Mouse (Mus musculus): ENCODE data around the gene Agr3. TPM values are rescaled to one million over a fixed set of nuclear protein-coding genes. Genes with fewer than 3 reads are reported as not detected.

Agr3 gene
- polyA plus RNA-seq, 1 experiment from 2014 or later: not detected

DNA sequence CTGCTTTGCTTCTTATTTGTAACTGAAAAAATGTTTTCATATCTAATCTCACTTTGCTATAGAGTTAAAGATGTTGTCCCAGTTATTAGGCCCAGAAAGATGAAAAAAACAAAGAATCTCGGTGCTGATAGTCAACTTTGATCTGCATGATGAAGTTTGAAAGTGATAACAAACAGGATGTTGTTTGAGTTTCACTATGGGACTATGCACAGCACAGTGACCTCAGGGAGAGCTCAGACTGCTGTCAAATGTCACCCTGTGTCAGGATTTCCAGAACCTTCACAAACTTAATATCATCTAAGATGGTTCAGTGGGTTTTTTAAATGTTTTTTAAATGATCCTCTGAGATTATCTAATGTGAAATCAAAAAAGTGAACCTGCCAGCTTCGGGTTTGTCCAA lies 2.4 kb downstream of the Agr3 start:
- ATAC-seq (ENCODE audit: insufficient number of reproducible peaks, insufficient read depth, low FRiP score, low TSS enrichment, low read depth): no peak
- H3K9me3 ChIP-seq: no peaks in the 10 kb centered on the region
- no peak overlapping the region for H3K9ac ChIP-seq (replicated peaks)
- 78% methylated on average over 2 of the region's 2 CpGs for WGBS
- no peak overlapping the region for H3K27ac ChIP-seq
- H3K36me3 ChIP-seq: no peaks in the 10 kb centered on the region
- no peak overlapping the region for H3K4me3 ChIP-seq (replicated peaks)
- H3K27me3 ChIP-seq: no peaks in the 10 kb centered on the region
- H3K4me1 ChIP-seq (replicated peaks): no peaks in the 10 kb centered on the region
- no peak overlapping the region for H3K4me2 ChIP-seq

DNA sequence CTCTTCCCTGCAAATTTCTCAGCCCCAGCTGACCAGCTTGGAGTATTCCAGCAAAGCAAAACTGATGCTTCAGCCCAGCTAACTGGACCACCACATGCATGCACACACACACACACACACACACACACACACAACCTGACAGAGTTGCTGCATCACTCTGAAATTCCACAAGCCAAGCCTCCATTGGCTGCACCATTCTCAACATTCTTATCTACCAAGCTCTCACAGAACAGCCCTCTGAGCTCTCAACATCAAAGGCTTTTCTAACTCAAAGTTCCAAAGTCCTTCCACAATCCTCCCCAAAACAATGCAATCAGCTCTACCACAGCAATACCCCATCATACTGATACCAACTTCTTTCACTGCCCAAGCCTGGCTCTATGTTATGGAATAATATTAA lies 7.4 kb downstream of the Agr3 start:
- H3K4me1 ChIP-seq (replicated peaks): no peaks in the 10 kb centered on the region
- no peak overlapping the region for H3K4me2 ChIP-seq
- no peaks in the 10 kb centered on the region for H3K27me3 ChIP-seq
- H3K9ac ChIP-seq (replicated peaks): no peak overlapping the region
- H3K4me3 ChIP-seq (replicated peaks): no peak overlapping the region
- no peaks in the 10 kb centered on the region for H3K36me3 ChIP-seq
- ATAC-seq (ENCODE audit: insufficient number of reproducible peaks, insufficient read depth, low FRiP score, low TSS enrichment, low read depth): no peak
- H3K27ac ChIP-seq: no peak overlapping the region
- H3K9me3 ChIP-seq: no peaks in the 10 kb centered on the region

DNA sequence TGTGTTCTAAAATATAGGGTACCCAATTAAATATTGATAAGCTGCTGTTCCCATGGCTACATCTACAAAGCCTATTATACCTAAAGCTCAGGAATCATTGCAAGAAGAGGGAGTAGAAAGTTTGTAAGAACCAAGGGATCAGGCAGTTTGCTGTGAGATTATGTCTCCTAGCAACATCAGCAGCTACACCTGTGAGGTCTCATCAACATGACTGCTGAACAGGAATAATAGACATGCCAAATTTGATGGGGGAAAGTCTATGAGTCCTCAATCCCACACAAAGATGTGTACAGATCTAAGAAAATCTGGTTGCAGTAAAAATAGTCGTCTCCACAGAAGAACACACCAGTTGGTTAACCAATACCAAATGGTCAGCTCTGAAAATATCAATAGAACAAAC lies 26.3 kb downstream of the Agr3 start:
- H3K9me3 ChIP-seq: no peaks in the 10 kb centered on the region
- H3K27me3 ChIP-seq: no peaks in the 10 kb centered on the region
- ATAC-seq (ENCODE audit: insufficient number of reproducible peaks, insufficient read depth, low FRiP score, low TSS enrichment, low read depth): no peak
- no peak overlapping the region for H3K4me2 ChIP-seq
- H3K36me3 ChIP-seq: no peaks in the 10 kb centered on the region
- no peak overlapping the region for H3K4me3 ChIP-seq (replicated peaks)
- WGBS: 51% methylated on average over 1 of the region's 1 CpGs
- H3K27ac ChIP-seq: no peak overlapping the region
- H3K9ac ChIP-seq (replicated peaks): no peak overlapping the region
- no peaks in the 10 kb centered on the region for H3K4me1 ChIP-seq (replicated peaks)

DNA sequence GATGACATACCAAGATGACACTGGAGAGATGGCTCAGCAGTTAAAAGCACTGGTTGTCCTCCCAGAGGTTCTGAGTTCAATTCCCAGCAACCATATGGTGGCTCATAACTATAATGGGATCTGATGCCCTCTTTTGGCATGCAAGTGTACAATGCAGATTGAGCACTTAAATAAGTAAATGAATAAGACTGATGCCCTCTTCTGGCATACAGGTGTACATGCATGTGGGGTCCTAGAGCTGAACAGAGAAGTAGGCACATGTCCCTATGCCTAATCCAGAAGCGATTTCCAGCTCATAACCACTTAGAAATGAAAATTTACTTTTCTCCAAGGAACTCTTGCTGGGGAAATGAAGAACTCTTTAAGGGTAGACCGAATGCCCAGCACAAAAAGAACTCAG lies 31.8 kb downstream of the Agr3 start:
- Histone ChIP-seq H3K4me1 (replicated peaks) (no peaks in the 10 kb centered on the region), H3K9ac (replicated peaks) (no peak overlapping the region), H3K4me3 (replicated peaks) (no peak overlapping the region), H3K36me3 (no peaks in the 10 kb centered on the region), H3K4me2 (no peak overlapping the region), H3K27ac (no peak overlapping the region), H3K9me3 (no peaks in the 10 kb centered on the region), H3K27me3 (no peaks in the 10 kb centered on the region)
- no peak for ATAC-seq (ENCODE audit: insufficient number of reproducible peaks, insufficient read depth, low FRiP score, low TSS enrichment, low read depth)
- 84% methylated on average over 2 of the region's 2 CpGs for WGBS

DNA sequence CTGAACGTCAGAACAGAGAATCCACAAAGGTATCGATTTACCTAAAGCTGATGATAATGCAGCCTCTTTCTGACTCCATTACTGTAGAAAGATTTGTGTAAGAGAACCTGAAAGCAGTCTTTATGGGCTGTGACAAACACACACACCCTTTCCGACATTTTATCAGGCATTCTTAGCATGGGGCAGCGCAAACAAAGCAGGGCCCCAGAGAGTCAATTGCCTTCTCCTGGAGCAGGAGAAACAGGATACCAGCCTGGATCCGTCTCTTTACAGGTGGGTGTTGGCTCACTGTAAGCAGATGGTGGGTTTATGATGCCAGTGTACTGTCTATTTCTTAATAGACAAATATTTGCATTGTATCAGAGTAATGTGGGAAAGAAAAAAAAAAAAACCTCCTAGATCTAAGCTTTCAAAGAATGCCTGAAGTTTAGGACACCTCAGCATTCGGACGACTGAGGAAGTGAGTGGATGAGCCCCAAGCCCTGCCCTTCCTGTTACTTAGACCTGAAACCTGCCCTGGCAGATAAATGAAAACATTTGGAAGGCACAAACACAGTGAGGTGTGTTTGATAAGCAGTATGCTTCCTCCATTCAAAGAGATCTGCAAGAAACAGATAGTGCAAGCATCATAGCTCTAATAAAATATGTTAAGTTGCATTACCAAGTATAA lies 40.8 kb downstream of the Agr3 start:
- ATAC-seq (ENCODE audit: insufficient number of reproducible peaks, insufficient read depth, low FRiP score, low TSS enrichment, low read depth): no peak
- no peaks in the 10 kb centered on the region for H3K27me3 ChIP-seq

DNA sequence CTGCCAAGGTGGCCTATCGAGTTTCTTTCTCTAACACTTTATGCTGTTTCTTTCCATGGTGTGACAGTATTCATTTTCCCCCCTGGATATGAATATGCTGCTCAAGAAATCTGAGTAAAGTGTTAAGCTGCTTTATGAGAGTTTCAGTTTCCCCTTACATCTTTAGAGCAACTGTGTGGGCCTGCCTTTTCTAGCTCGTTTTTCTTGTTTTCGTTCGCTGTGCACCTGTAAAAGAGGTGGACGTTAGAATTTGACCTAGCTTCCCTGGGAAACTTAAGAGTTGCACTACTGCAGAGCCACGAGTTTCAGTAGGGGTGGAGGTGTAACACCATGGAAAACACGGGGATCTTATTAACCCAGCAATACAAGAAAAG lies 41.3 kb downstream of the Agr3 start:
- WGBS: 59% methylated on average over 7 of the region's 7 CpGs
- no peak overlapping the region for H3K9ac ChIP-seq (replicated peaks)

More for the DNA sequence above, 40.8 kb downstream of the Agr3 start:
- Histone ChIP-seq H3K9me3 (no peaks in the 10 kb centered on the region), H3K36me3 (no peaks in the 10 kb centered on the region), H3K9ac (replicated peaks) (no peak overlapping the region), H3K4me3 (replicated peaks) (no peak overlapping the region), H3K4me1 (replicated peaks) (no peaks in the 10 kb centered on the region), H3K27ac (no peak overlapping the region), H3K4me2 (no peak overlapping the region)
- WGBS: 55% methylated on average over 7 of the region's 7 CpGs

DNA sequence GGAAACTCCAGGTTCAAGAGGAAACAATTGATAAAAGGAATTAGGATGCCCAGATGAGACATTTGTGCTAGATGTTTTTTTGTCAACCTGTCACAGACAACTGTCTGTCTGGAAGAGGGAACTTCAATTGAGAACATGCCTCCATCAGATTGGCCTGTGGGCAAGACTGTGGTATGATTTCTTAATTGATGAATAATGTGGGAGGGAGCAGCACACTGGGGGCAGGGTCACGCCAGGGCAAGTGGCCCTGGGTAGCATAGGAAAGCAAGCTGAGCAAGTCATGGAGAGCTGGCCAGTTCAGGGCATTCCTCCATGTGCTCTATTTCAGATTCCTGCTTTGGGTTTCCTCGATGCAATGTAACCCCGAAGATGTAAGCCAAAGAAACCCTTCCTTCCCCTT lies 50.5 kb downstream of the Agr3 start:
- Histone ChIP-seq H3K4me3 (replicated peaks) (no peak overlapping the region), H3K36me3 (no peaks in the 10 kb centered on the region), H3K9me3 (no peaks in the 10 kb centered on the region), H3K27me3 (no peaks in the 10 kb centered on the region), H3K4me2 (no peak overlapping the region), H3K4me1 (replicated peaks) (no peaks in the 10 kb centered on the region), H3K9ac (replicated peaks) (no peak overlapping the region), H3K27ac (no peak overlapping the region)
- 73% methylated on average over 3 of the region's 3 CpGs for WGBS
- no peak for ATAC-seq (ENCODE audit: insufficient number of reproducible peaks, insufficient read depth, low FRiP score, low TSS enrichment, low read depth)

More for the DNA sequence above, 41.3 kb downstream of the Agr3 start:
- H3K36me3 ChIP-seq: no peaks in the 10 kb centered on the region
- no peaks in the 10 kb centered on the region for H3K4me1 ChIP-seq (replicated peaks)
- H3K4me3 ChIP-seq (replicated peaks): no peak overlapping the region
- no peak overlapping the region for H3K4me2 ChIP-seq
- no peak overlapping the region for H3K27ac ChIP-seq
- H3K27me3 ChIP-seq: no peaks in the 10 kb centered on the region
- ATAC-seq (ENCODE audit: insufficient number of reproducible peaks, insufficient read depth, low FRiP score, low TSS enrichment, low read depth): no peak
- no peaks in the 10 kb centered on the region for H3K9me3 ChIP-seq

DNA sequence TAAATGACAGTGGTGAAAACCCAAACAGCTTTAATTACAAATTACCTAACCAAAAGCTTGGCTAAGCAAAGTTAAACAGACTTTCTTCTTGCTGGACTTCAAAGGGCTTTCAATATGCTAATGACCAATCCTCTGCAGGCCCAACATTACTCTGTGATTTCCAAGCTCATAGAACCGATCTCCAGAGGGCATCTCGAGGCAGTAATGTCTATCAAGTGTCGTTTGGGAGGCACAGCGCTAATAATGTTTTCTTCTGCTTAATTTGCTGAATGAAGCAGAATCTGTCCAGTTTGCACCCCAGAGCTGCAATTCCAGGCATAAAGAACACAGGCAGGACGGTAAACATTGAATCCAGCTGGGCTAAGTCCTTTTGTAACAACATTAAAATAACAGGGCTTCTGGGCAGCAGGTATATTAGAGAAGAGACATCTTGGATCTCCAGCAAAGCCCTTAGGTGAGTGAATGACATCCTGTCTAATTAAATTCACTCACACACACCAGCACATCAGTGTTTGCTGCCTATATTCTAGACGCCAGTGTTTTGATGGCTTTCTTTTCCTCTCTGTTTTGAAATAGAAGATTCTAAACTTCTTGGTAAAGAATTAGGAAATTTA lies 52.3 kb downstream of the Agr3 start:
- WGBS: 25% methylated on average over 6 of the region's 6 CpGs

DNA sequence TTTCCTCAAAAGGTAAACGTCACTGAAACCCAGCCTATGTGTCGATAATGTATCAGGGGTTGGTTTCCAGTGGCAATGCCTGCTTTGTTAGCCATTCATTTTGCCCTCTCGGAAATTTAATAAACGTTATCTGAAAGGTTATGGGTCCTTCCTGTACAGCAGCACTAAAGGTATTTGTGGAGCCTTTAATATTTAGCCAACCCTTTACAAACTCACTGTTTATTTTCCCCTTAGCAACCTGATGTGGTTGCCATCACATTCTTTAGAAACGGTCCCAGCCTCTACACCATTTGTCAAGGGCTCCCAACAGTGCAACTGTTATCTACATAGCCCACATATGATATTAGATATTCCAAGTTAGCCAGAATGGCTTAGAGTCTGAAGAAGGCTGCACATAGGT lies 54.2 kb downstream of the Agr3 start:
- Histone ChIP-seq H3K9me3 (no peaks in the 10 kb centered on the region), H3K27me3 (no peaks in the 10 kb centered on the region), H3K27ac (no peak overlapping the region), H3K9ac (replicated peaks) (no peak overlapping the region), H3K4me2 (no peak overlapping the region), H3K4me3 (replicated peaks) (no peak overlapping the region), H3K4me1 (replicated peaks) (peaks cover 8% of the 10 kb centered on the region), H3K36me3 (no peaks in the 10 kb centered on the region)
- no peak for ATAC-seq (ENCODE audit: insufficient number of reproducible peaks, insufficient read depth, low FRiP score, low TSS enrichment, low read depth)
- WGBS: 78% methylated on average over 5 of the region's 5 CpGs

More for the DNA sequence above, 52.3 kb downstream of the Agr3 start:
- H3K9me3 ChIP-seq: no peaks in the 10 kb centered on the region
- H3K4me1 ChIP-seq (replicated peaks): no peaks in the 10 kb centered on the region; the same call in 1 of the 2 replicates
- H3K9ac ChIP-seq (replicated peaks): no peak overlapping the region
- no peak overlapping the region for H3K27ac ChIP-seq
- H3K27me3 ChIP-seq: no peaks in the 10 kb centered on the region
- ATAC-seq (ENCODE audit: insufficient number of reproducible peaks, insufficient read depth, low FRiP score, low TSS enrichment, low read depth): no peak
- no peaks in the 10 kb centered on the region for H3K36me3 ChIP-seq
- no peak overlapping the region for H3K4me3 ChIP-seq (replicated peaks)
- no peak overlapping the region for H3K4me2 ChIP-seq

DNA sequence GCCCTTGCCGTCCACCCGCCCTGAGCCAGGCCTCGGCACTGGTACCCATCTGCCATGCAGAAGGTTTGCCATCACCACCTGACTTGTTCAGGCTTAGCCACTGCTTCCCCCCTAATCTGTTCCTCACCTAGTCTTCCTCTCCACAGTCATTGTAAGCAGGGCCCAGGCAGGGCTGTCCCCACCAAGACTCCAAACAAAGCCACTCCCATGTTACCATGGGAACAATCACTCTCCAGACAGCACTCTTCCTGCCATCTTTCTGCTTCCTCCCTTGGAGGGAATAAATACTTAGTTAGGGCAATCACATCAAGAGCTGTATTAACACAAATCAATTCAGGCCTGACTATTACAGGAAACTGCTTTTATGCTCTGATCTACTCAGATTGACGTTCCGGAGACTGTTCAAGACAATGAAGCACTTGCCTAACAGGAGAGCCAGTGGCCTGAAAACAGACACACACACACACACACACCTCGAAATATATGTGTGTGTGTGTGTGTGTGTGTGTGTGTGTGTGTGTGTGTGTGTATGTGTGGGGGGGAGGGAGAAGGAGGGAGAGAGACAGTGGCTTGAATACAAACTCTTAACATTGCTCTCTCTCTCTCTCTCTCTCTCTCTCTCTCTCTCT lies 56.4 kb downstream of the Agr3 start:
- ATAC-seq (ENCODE audit: insufficient number of reproducible peaks, insufficient read depth, low FRiP score, low TSS enrichment, low read depth): no peak
- 70% methylated on average over 6 of the region's 6 CpGs for WGBS

DNA sequence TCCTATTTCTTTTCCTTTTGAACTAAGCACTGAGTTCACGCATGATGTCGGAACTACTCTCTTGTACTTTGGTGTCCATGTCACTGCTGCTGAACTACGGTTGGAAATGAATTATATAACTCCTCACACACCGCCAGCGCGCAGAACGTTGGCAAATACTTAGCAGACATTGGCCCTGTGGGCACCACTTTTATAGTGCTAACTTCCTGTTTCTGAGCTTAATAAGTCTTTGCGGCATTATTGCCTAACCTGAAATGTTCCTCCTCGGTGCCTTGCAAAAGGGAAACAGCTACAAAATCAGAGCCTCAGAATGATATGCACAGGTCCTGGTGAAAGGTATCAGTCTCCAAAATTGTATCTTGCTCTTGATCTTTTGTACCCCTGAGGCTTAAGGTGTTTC lies 58.1 kb downstream of the Agr3 start:
- WGBS: 70% methylated on average over 9 of the region's 9 CpGs
- no peaks in the 10 kb centered on the region for H3K27me3 ChIP-seq
- no peak for ATAC-seq (ENCODE audit: insufficient number of reproducible peaks, insufficient read depth, low FRiP score, low TSS enrichment, low read depth)
- peaks cover 8% of the 10 kb centered on the region for H3K4me1 ChIP-seq (replicated peaks)
- H3K4me3 ChIP-seq (replicated peaks): no peak overlapping the region
- H3K36me3 ChIP-seq: no peaks in the 10 kb centered on the region
- H3K9ac ChIP-seq (replicated peaks): no peak overlapping the region
- no peaks in the 10 kb centered on the region for H3K9me3 ChIP-seq
- no peak overlapping the region for H3K27ac ChIP-seq
- no peak overlapping the region for H3K4me2 ChIP-seq

More for the DNA sequence above, 56.4 kb downstream of the Agr3 start:
- H3K36me3 ChIP-seq: no peaks in the 10 kb centered on the region
- H3K4me2 ChIP-seq: no peak overlapping the region
- H3K9me3 ChIP-seq: no peaks in the 10 kb centered on the region
- no peak overlapping the region for H3K4me3 ChIP-seq (replicated peaks)
- no peak overlapping the region for H3K27ac ChIP-seq
- no peaks in the 10 kb centered on the region for H3K27me3 ChIP-seq
- H3K9ac ChIP-seq (replicated peaks): no peak overlapping the region
- peaks cover 8% of the 10 kb centered on the region for H3K4me1 ChIP-seq (replicated peaks)

Data from limb, embryonic 12.5 days (tissue).